Mouse (Mus musculus) liver, embryonic 12.5 days (tissue): Measurements from ENCODE around the gene Usp39. TPM values are rescaled to one million over a fixed set of nuclear protein-coding genes. Genes with fewer than 3 reads are reported as not detected.

Experiments
- ATAC-seq: fragments of 200-750 bp; cut with Nextera tagmentation; 2 replicates; pipeline ENCODE4 v1.8.0; 2017; ENCODE audit warnings: moderate number of reproducible peaks, mild to moderate bottlenecking, moderate library complexity
- H3K27ac ChIP-seq: fragments of 300-500 bp; sonication (generic); 2 replicates; pipeline ENCODE4 v1.5.1; 2016; ENCODE audit warnings: mild to moderate bottlenecking
- H3K27me3 ChIP-seq: fragments of 300-500 bp; sonication (generic); replicated peaks from 2 replicates; pipeline ENCODE4 v1.6.1; 2016; ENCODE audit warnings: mild to moderate bottlenecking, moderate library complexity
- H3K36me3 ChIP-seq: fragments of 300-500 bp; sonication (generic); 2 replicates; pipeline ENCODE4 v1.6.1; 2016; ENCODE audit warnings: mild to moderate bottlenecking, moderate library complexity
- H3K4me1 ChIP-seq: fragments of 300-500 bp; sonication (generic); 2 replicates; pipeline ENCODE4 v1.6.1; 2016
- H3K4me2 ChIP-seq: fragments of 300-500 bp; sonication (generic); 2 replicates; pipeline ENCODE4 v1.6.1; 2016; ENCODE audit warnings: mild to moderate bottlenecking, moderate library complexity
- H3K4me3 ChIP-seq: fragments of 300-500 bp; sonication (generic); 2 replicates; pipeline ENCODE4 v1.5.1; 2016; ENCODE audit warnings: mild to moderate bottlenecking, moderate library complexity
- H3K9ac ChIP-seq: fragments of 300-500 bp; sonication (generic); 2 replicates; pipeline ENCODE4 v1.6.1; 2016; ENCODE audit warnings: mild to moderate bottlenecking, moderate library complexity
- H3K9me3 ChIP-seq: fragments of 300-500 bp; sonication (generic); replicated peaks from 2 replicates; pipeline ENCODE4 v1.6.1; 2016; ENCODE audit warnings: mild to moderate bottlenecking, moderate library complexity
- whole genome bisulfite sequencing: fragments of 180-500 bp; shearing (Covaris S2); methylation state at CpG from one replicate; pipeline ENCODE4 v1.1.7; 2016; ENCODE audit not compliant: insufficient replicate concordance; 5-methylcytosine and 5-hydroxymethylcytosine counted together
- polyA plus RNA-seq: library from polyadenylated mRNA; unstranded; fragments of >200 nt; fragmentation: Nextera tagmentation; extraction: Ambion mirVana; gene quantifications from 2 replicates; pipeline ENCODE4 v1.2.1, GENCODE M21; 2016

Usp39 gene
- polyA plus RNA-seq, 1 experiment from 2014 or later: 72.6 TPM

DNA sequence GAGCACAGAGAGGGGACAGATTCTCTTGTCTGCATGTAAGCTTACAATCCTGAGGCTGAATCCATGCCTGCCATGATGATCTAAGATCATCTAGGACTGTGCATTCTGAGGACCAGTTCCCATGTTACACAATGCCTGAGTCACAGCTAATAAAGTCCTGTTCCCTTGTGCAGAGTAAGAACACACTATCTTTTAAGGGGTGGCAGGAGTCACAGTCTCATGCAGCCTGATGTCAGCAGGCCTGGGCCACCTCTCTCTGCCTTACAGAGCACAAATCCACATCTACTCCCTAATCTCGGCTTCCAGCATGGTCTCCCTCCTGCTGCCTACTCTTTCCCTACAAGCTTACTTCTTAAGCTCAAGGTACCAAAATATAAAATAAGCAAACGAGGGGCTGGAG lies 29.6 kb downstream of the Usp39 start:
- peaks cover 81% of the 10 kb centered on the region for H3K36me3 ChIP-seq
- no peaks in the 10 kb centered on the region for H3K9me3 ChIP-seq
- no peak overlapping the region for H3K4me3 ChIP-seq
- H3K4me1 ChIP-seq: peaks cover 13% of the 10 kb centered on the region
- no peak overlapping the region for H3K27ac ChIP-seq
- no peak for ATAC-seq
- 81% methylated on average over 2 of the region's 2 CpGs for WGBS
- H3K4me2 ChIP-seq: no peak overlapping the region
- H3K9ac ChIP-seq: no peak overlapping the region
- H3K27me3 ChIP-seq: no peaks in the 10 kb centered on the region

DNA sequence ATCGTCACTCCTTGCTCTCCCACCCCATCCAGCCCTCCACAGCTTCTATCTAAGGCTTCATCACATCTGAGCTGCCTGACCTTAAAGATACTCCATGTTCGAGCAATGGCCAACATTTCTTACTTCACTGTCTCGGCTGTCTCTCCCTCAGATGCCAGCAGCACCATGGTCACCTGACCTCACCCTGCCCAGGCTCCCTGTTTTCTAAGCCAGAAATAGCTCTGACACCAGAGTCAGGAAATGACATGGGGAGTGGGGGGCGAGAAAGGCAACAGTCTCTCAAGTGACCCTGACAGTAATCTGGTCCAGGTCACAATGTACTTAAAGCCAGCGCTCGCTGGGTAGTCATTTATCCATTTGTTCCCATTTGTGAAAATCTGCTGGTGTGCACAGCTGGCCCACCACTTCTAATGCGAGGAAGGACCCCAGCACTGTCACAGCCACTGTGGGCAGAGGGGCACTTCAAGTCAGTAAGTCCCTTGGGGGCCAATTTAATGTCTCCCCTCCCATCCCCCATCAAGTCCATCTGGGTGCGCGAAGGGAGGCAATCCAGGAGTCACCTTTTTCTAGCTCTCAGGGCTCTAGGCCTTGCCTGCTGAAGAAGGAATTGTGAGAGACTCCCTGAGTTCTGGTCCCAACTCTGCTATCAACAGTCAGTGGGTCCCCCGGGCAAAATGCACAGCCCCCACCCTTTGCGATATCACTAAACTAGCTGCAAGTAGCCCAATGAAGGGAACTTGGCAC lies 31.7 kb downstream of the Usp39 start:
- H3K27ac ChIP-seq: no peak overlapping the region
- no peak overlapping the region for H3K4me2 ChIP-seq
- 83% methylated on average over 11 of the region's 11 CpGs for WGBS
- no peak overlapping the region for H3K9ac ChIP-seq
- peaks cover 60% of the 10 kb centered on the region for H3K36me3 ChIP-seq
- H3K9me3 ChIP-seq: no peaks in the 10 kb centered on the region
- no peak overlapping the region for H3K4me3 ChIP-seq
- no peaks in the 10 kb centered on the region for H3K27me3 ChIP-seq
- ATAC-seq: no peak
- peaks cover 9% of the 10 kb centered on the region; the same call in 1 of the 2 replicates for H3K4me1 ChIP-seq

DNA sequence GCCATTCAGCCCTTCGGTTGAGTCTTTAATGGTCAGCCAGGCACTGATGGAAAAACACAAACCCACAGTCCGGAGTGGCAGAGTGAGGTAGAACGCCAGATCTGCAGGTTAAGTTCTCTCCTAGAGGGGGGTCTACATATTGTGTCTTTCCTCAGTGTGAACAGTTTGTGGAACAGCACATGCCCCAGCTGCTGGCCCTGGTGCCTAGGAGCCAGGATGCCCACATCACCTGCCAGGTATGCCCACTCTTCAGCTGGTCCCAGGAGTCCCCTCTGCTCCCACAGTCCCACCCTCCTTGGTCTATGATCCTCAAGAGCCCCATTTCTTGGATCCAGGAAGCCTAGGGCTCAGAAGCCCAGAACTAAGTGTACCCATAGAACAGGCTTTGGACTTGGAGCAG lies 32.8 kb downstream of the Usp39 start:
- no peak for ATAC-seq
- WGBS: 81% methylated on average over 3 of the region's 3 CpGs
- H3K27ac ChIP-seq: no peak overlapping the region

DNA sequence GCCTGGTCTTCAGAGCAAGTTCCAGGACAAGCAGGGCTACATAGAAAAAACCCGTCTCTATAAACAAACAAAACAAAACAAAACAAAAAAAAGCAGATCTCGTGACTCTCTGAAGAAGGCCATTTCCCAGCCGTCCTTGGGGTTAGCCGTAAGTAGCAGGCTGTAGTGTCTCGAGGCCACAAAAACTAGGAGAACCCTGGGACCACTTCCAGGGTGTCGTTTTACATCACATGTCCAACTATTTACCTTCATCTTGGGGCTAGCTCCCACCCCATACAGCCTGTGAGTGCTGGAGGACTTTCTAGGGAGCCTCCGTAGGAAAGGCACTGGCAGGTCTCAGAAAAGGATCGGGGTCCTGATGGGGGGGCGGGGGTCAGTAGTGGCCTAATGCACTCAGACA lies 41.5 kb downstream of the Usp39 start:
- WGBS: 51% methylated on average over 9 of the region's 9 CpGs
- ATAC-seq: no peak
- no peak overlapping the region for H3K27ac ChIP-seq
- H3K4me1 ChIP-seq: no peaks in the 10 kb centered on the region
- H3K9ac ChIP-seq: no peak overlapping the region
- no peak overlapping the region for H3K4me2 ChIP-seq
- H3K9me3 ChIP-seq: no peaks in the 10 kb centered on the region
- no peak overlapping the region for H3K4me3 ChIP-seq
- H3K36me3 ChIP-seq: no peaks in the 10 kb centered on the region
- 0 out of 2 replicates have a peak, but pooled peaks cover 11% of the 10 kb centered on the region for H3K27me3 ChIP-seq

More for the DNA sequence above, 32.8 kb downstream of the Usp39 start:
- Histone ChIP-seq H3K4me1 (peaks cover 9% of the 10 kb centered on the region; the same call in 1 of the 2 replicates), H3K27me3 (no peaks in the 10 kb centered on the region), H3K4me2 (no peak overlapping the region), H3K9me3 (no peaks in the 10 kb centered on the region), H3K36me3 (peaks cover 49% of the 10 kb centered on the region), H3K9ac (no peak overlapping the region), H3K4me3 (no peak overlapping the region)

DNA sequence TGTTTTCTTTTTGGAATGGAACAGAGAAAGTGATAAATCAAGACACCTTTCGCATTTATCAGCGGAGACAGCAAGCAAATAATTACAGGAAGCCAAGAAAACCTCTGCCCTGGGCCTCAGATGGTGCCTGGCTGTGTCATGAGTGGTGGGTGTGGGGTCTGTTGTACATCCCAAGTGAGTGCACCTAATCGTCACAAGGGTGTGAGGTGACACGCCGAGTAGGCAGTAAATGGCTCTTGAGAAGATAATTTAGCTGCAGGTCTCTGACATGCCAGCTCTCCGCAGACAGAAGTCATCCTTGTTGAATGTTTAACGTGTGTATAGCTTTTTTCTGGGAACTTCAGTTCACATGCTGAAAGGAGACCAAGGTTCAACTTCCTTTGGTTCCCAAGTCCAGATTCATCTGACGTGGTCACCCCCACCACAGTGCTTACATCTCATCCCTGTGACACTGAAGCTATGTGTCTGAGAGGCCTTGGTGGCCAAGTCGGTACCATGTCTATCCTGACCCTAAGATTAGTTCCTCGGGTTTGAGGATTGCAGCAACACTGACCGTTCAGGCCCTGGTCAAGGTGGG lies 42.5 kb downstream of the Usp39 start:
- H3K4me3 ChIP-seq: no peak overlapping the region
- no peak overlapping the region for H3K4me2 ChIP-seq
- H3K9ac ChIP-seq: no peak overlapping the region
- peaks cover 11% of the 10 kb centered on the region; the same call in 1 of the 2 replicates for H3K27me3 ChIP-seq
- H3K36me3 ChIP-seq: no peaks in the 10 kb centered on the region
- 69% methylated on average over 11 of the region's 11 CpGs for WGBS
- no peaks in the 10 kb centered on the region for H3K4me1 ChIP-seq
- H3K9me3 ChIP-seq: no peaks in the 10 kb centered on the region
- H3K27ac ChIP-seq: no peak overlapping the region
- ATAC-seq: no peak

DNA sequence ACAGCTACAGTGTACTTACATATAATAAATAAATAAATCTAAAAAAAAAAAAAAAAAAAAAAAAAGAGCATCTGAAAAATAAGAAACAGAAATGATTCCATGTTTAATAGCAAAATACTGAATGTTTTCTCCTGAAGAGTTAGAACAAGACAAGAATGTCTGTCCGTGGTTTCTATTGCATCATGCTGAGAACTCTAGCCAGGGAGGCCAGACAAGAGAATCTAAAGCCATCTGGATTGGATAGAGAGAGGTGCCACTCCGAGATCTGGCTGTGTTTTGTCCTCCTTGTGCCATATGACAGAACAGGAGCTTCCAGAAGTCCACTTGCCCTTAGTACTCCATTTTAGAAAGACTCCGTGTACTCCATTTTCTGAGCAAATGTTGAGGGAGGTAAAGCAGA lies 47.2 kb downstream of the Usp39 start:
- Histone ChIP-seq H3K27ac (no peak overlapping the region), H3K4me2 (no peak overlapping the region), H3K9ac (no peak overlapping the region), H3K27me3 (peaks cover 12% of the 10 kb centered on the region), H3K4me3 (no peak overlapping the region), H3K4me1 (peaks cover 8% of the 10 kb centered on the region), H3K36me3 (no peaks in the 10 kb centered on the region), H3K9me3 (no peaks in the 10 kb centered on the region)
- 68% methylated on average over 3 of the region's 3 CpGs for WGBS
- no peak for ATAC-seq

DNA sequence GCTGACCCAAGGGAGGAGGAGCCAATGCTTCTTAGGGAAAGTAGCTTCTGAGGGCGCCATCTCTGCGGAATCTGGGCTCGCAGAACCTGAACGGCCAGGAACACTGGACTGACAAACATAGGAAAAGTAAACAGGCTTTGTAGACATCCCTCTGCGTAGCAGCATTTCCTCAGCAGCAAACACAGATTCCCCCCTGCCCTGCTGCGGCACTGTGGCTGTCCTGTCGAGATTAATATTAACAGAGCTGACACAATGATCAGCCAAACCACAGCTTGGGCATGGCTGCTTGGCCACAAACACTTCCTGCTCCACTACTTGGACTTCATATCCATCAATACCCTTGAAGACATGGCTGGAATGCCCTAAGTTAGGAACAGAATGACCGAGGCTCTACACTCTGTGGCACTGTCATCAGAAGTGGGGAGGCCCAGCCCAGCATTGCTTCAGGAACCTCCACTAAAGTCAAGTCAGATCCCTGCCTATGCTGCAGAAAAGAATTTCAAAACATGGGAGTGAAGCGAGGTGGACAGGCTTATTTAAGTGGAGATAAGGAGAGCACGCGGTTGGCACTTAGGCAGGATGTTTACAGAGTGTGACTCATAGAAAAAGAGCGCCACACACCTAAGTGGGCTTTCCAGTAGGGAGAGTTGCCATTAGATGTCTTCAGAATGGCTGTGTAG lies 51.9 kb downstream of the Usp39 start:
- peaks cover 12% of the 10 kb centered on the region for H3K4me1 ChIP-seq
- peaks cover 45% of the 10 kb centered on the region for H3K27me3 ChIP-seq
- H3K9me3 ChIP-seq: no peaks in the 10 kb centered on the region
- WGBS: 34% methylated on average over 12 of the region's 12 CpGs
- no peak overlapping the region for H3K4me2 ChIP-seq
- ATAC-seq: peak; percentile 61; the same call in 1 of the 2 replicates
- H3K36me3 ChIP-seq: no peaks in the 10 kb centered on the region
- H3K4me3 ChIP-seq: no peak overlapping the region
- peak overlapping the region; percentile 62 for H3K27ac ChIP-seq
- H3K9ac ChIP-seq: no peak overlapping the region

DNA sequence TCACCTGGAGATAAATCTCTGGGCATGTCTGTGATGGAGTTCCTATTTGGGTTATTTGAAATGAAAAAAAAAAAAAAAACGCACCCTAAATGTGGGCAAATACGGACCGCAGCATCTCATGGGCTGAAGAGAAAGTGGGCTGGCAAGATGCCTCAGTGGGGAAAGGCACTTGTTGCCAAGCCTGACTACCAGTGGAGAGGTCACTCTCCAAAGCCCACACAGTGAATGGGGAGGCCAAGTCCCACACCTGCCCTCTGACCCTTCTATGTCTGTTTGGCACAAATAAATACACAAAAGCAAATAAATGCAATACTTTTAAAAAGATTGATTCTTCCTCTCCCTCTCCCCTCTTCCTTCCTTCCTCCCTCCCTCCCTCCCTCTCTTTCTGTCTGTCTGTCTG lies 55.5 kb downstream of the Usp39 start:
- Histone ChIP-seq H3K27ac (no peak overlapping the region), H3K9me3 (no peaks in the 10 kb centered on the region)

GRCm38 (mm10) chr6:72283914-72284313 lies 61.1 kb downstream of the Usp39 start:
- 24% methylated on average over 4 of the region's 4 CpGs for WGBS
- Histone ChIP-seq H3K9me3 (no peaks in the 10 kb centered on the region), H3K4me1 (peaks cover 38% of the 10 kb centered on the region), H3K27me3 (peaks cover 25% of the 10 kb centered on the region), H3K27ac (no peak overlapping the region), H3K9ac (no peak overlapping the region), H3K4me3 (no peak overlapping the region), H3K36me3 (no peaks in the 10 kb centered on the region), H3K4me2 (no peak overlapping the region)
- no peak for ATAC-seq

More for the DNA sequence above, 55.5 kb downstream of the Usp39 start:
- WGBS: 73% methylated on average over 3 of the region's 3 CpGs
- H3K4me1 ChIP-seq: peaks cover 13% of the 10 kb centered on the region
- no peak for ATAC-seq
- no peak overlapping the region for H3K4me3 ChIP-seq
- no peak overlapping the region for H3K9ac ChIP-seq
- peaks cover 63% of the 10 kb centered on the region for H3K27me3 ChIP-seq
- H3K36me3 ChIP-seq: no peaks in the 10 kb centered on the region
- no peak overlapping the region for H3K4me2 ChIP-seq

GRCm38 (mm10) chr6:72280410-72280998 lies 64.5 kb downstream of the Usp39 start:
- Histone ChIP-seq H3K4me2 (peak overlapping the region; percentile 61), H3K36me3 (no peaks in the 10 kb centered on the region), H3K9ac (peak overlapping the region; percentile 60), H3K27me3 (no peaks in the 10 kb centered on the region), H3K4me3 (no peak overlapping the region), H3K4me1 (peaks cover 63% of the 10 kb centered on the region), H3K27ac (peak overlapping the region; percentile 96), H3K9me3 (no peaks in the 10 kb centered on the region)
- peak; percentile 72 for ATAC-seq
- 31% methylated on average over 7 of the region's 7 CpGs for WGBS

DNA sequence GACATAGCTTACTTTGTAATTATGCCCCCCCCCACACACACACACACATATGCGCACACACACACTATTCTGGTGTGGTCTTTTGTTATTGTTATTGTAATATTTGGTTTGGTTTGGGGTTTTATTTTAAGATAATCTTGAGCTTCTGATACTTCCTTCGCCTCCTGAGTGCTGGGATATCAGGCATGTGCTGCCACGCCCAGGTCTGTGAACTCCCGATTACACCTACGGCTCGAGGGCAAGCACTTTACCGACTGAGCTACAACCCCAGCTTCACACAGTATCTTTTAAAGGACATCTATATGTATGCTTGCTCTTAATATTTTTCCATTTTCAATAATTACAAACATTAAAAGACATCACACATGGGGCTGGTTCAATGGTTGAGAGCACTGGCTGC lies 65.5 kb downstream of the Usp39 start:
- H3K27me3 ChIP-seq: no peaks in the 10 kb centered on the region
- no peaks in the 10 kb centered on the region for H3K36me3 ChIP-seq
- peak overlapping the region; percentile 60 for H3K9ac ChIP-seq
- ATAC-seq: peak; percentile 92
- H3K4me3 ChIP-seq: 0 out of 2 replicates have a peak overlapping the region, but pooled peaks have one; percentile 9
- H3K4me2 ChIP-seq: peak overlapping the region; percentile 61
- H3K27ac ChIP-seq: peak overlapping the region; percentile 96
- H3K4me1 ChIP-seq: peaks cover 71% of the 10 kb centered on the region
- 20% methylated on average over 7 of the region's 7 CpGs for WGBS
- no peaks in the 10 kb centered on the region for H3K9me3 ChIP-seq

- H3K4me2 ChIP-seq: peak overlapping the region; percentile 61
- peaks cover 72% of the 10 kb centered on the region for H3K4me1 ChIP-seq
- WGBS: 22% methylated on average over 4 of the region's 4 CpGs
- ATAC-seq: no peak
- no peak overlapping the region for H3K4me3 ChIP-seq
- H3K27me3 ChIP-seq: no peaks in the 10 kb centered on the region
- H3K27ac ChIP-seq: peak overlapping the region; percentile 96
- peak overlapping the region; percentile 55 for H3K9ac ChIP-seq
- no peaks in the 10 kb centered on the region for H3K9me3 ChIP-seq
- H3K36me3 ChIP-seq: no peaks in the 10 kb centered on the region
Measured at GRCm38 (mm10) chr6:72278835-72279234, 66.1 kb downstream of the Usp39 start.
